Mouse (Mus musculus) lung, adult 2 months (tissue): ENCODE measurements around the gene Thoc2. TPM values are rescaled to one million over a fixed set of nuclear protein-coding genes. Genes with fewer than 3 reads are reported as not detected.
A peak's percentile ranks its signal among the peaks of the same experiment; 100 is the strongest.

Experiments used
- DNase-seq: peaks from one replicate; pipeline ENCODE4 v3.0.0; 2022
- H3K4me1 ChIP-seq: fragments of 200-500 bp; 2 replicates; pipeline ENCODE4 v1.6.1; 2011; ENCODE audit warnings: low read length; ENCODE audit not compliant: control insufficient read depth, insufficient read depth
- H3K4me3 ChIP-seq: fragments of 200-500 bp; replicated peaks from 2 replicates; pipeline ENCODE3; 2011; ENCODE audit warnings: low read depth, mild to moderate bottlenecking, control low read depth, low read length; ENCODE audit errors: extremely low read depth
- CTCF ChIP-seq: fragments of 200-500 bp; IDR thresholded peaks from 2 replicates; pipeline ENCODE4 v1.5.1; 2011; ENCODE audit warnings: mild to moderate bottlenecking, low read length, control low read depth; ENCODE audit not compliant: insufficient read depth
- POLR2A ChIP-seq: fragments of 200-500 bp; IDR thresholded peaks from 2 replicates; pipeline ENCODE4 v1.6.1; 2011; ENCODE audit warnings: low read depth, mild to moderate bottlenecking, control low read depth, low read length, borderline replicate concordance; ENCODE audit errors: extremely low read depth
- WGBS: fragments of 180-500 bp; shearing (Covaris S2); methylation state at CpG from one replicate; pipeline ENCODE4 v1.1.7; 2018; 5-methylcytosine and 5-hydroxymethylcytosine counted together
- polyA plus RNA-seq: library from polyadenylated mRNA; depleted of rRNA; stranded (reverse); fragments of >200 nt; gene quantifications from 2 replicates; pipeline ENCODE4 v1.2.3, GENCODE M21; 2012; rRNA removed

Gene Thoc2
- polyA plus RNA-seq, 1 experiment = 9.5 TPM

GRCm38 (mm10) chrX:41910471-41910870 is 10.0 kb downstream of the Thoc2 start:
- 19% methylated on average over 9 of the region's 9 CpGs for WGBS
- H3K4me1 ChIP-seq = no peaks in the 10 kb centered on the region; the same call in 1 of the 2 replicates
- DNase-seq = no peak
- no peak for TF ChIP-seq POLR2A
- TF ChIP-seq CTCF = no peak
- peak overlapping the region; percentile 74 for H3K4me3 ChIP-seq

- 42% methylated on average over 4 of the region's 4 CpGs for WGBS
- DNase-seq = no peak
- Histone ChIP-seq H3K4me3 (no peak overlapping the region), H3K4me1 (no peaks in the 10 kb centered on the region)
- TF ChIP-seq CTCF = no peak
- TF ChIP-seq POLR2A = no peak
Measured at GRCm38 (mm10) chrX:41884759-41885505, 35.5 kb downstream of the Thoc2 start.

GRCm38 (mm10) chrX:41876581-41876980 is 43.9 kb downstream of the Thoc2 start:
- H3K4me3 ChIP-seq = no peak overlapping the region
- H3K4me1 ChIP-seq = no peaks in the 10 kb centered on the region
- TF ChIP-seq CTCF (no peak), POLR2A (no peak)
- DNase-seq = no peak
- WGBS = 70% methylated on average over 2 of the region's 2 CpGs

- DNase-seq = no peak
- no peaks in the 10 kb centered on the region for H3K4me1 ChIP-seq
- no peak overlapping the region for H3K4me3 ChIP-seq
- TF ChIP-seq POLR2A (no peak), CTCF (no peak)
Measured at GRCm38 (mm10) chrX:41837823-41838222, 82.7 kb downstream of the Thoc2 start.

GRCm38 (mm10) chrX:41805592-41805991 is 114.9 kb downstream of the Thoc2 start:
- H3K4me1 ChIP-seq = no peaks in the 10 kb centered on the region
- DNase-seq = no peak
- H3K4me3 ChIP-seq = no peak overlapping the region
- TF ChIP-seq POLR2A = no peak
- no peak for TF ChIP-seq CTCF

- Histone ChIP-seq H3K4me3 (no peak overlapping the region), H3K4me1 (no peaks in the 10 kb centered on the region)
- TF ChIP-seq CTCF = no peak
- no peak for TF ChIP-seq POLR2A
- WGBS = 78% methylated on average over 6 of the region's 6 CpGs
- no peak for DNase-seq
Measured at GRCm38 (mm10) chrX:41793303-41793702, 127.2 kb downstream of the Thoc2 start.

Other genes with a start within 250 kb of the Thoc2 start
- gene Xiap, start 139.0 kb upstream of the Thoc2 start, polyA plus RNA-seq = 13.7 and 16.5 TPM in 2 replicates
- 6.9 and 12.2 TPM in 2 replicates for gene Stag2, start 228.6 kb upstream of the Thoc2 start, polyA plus RNA-seq